Mouse (Mus musculus): ENCODE measurements at regions not wholly inside any gene's neighbourhood (a gene's known extent, or its start where the extent isn't known, plus 50 kb on each side); places are given as distances from the start of the nearest gene placed in this dataset.
A peak's percentile ranks its signal among the peaks of the same experiment; 100 is the strongest.

- no peaks in the 10 kb centered on the region for H3K9me3 ChIP-seq (replicated peaks; ENCODE audit: low read length)
- in situ Hi-C loops (cut with MboI; ENCODE audit: low pct_ligation_motif_present, low pct_unique_long_range_greater_than_20kb, low sequenced_read_pairs): no loop called here
- H3K9ac ChIP-seq (ENCODE audit: insufficient read depth, low read depth): no peak overlapping the region
- DNase-seq (ENCODE audit: extremely low read depth): no peak
- no peak overlapping the region for H3K27ac ChIP-seq (ENCODE audit: insufficient read depth, low read depth)
- no peaks in the 10 kb centered on the region for H3K36me3 ChIP-seq (replicated peaks in 1 of 2; ENCODE audit: control insufficient read depth in 1 of 2, insufficient read depth in 1 of 2, low read length in 1 of 2)
- no peaks in the 10 kb centered on the region for H3K27me3 ChIP-seq (replicated peaks)
- no peaks in the 10 kb centered on the region for H3K79me2 ChIP-seq (replicated peaks; ENCODE audit: control insufficient read depth, extremely low read depth, insufficient read depth, poor library complexity, severe bottlenecking)
- H3K4me1 ChIP-seq (ENCODE audit: control insufficient read depth in 1 of 2, insufficient read depth in 2 of 2): peaks cover 2 to 12% of the 10 kb centered on the region in 2 experiments; a peak in 2 of 4 replicates
- TF ChIP-seq POLR2AphosphoS2 (IDR thresholded peaks at IDR 0.05; ENCODE audit: low read depth, low read length) (no peak), MAX (IDR thresholded peaks at IDR 0.05; ENCODE audit: low read length) (no peak), POLR2A (IDR thresholded peaks at IDR 0.05; ENCODE audit: low read depth, low read length) (no peak), USF2 (conservative IDR thresholded peaks at IDR 0.05; ENCODE audit: low read depth, low read length) (no peak)
- no peak overlapping the region for H3K4me2 ChIP-seq (ENCODE audit: insufficient read depth, low read depth, poor library complexity, severe bottlenecking)
- dilution Hi-C loops (cut with MboI; ENCODE audit: extremely low pct_ligation_motif_present, extremely low pct_unique_long_range_greater_than_20kb, low sequenced_read_pairs): no loop called here
- H3K4me3 ChIP-seq (replicated peaks in 1 of 3; ENCODE audit: low read depth in 2 of 3, low read length in 2 of 3, poor library complexity in 1 of 3): no peak overlapping the region
Observed at GRCm38 (mm10) chr7:90040581-90041340, 60.0 kb upstream of the Eed start.

DNA sequence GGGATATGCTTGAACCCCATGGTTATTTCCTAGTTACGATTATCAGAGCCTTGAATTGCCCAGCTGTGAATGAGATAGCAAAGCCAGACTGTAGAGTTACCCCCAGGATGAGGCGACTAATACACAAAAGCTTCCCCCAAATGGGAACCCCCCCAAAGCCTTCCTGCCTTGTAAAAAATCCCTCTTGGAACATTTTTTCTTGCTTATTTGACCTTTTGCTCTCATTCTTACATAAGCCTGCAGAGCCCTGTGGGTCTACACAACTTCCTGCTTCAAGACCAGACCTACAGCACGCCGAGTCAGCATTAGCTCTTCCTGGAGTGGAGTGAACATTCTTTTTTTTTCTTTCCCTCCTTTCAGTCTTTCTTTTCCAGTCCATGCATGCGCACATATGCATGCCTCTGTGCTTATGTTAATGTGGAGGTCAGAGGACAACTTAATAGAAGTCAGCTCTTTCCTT lies 60.8 kb upstream of the Eed start:
- H3K9ac ChIP-seq (ENCODE audit: insufficient read depth, low read depth): no peak overlapping the region
- no peak overlapping the region for H3K4me3 ChIP-seq (replicated peaks in 1 of 3; ENCODE audit: low read depth in 2 of 3, low read length in 2 of 3, poor library complexity in 1 of 3)
- DNase-seq (ENCODE audit: extremely low read depth): no peak
- no peaks in the 10 kb centered on the region for H3K9me3 ChIP-seq (replicated peaks; ENCODE audit: low read length)
- dilution Hi-C loops (cut with MboI; ENCODE audit: extremely low pct_ligation_motif_present, extremely low pct_unique_long_range_greater_than_20kb, low sequenced_read_pairs) (no loop called here), in situ Hi-C loops (cut with MboI; ENCODE audit: low pct_ligation_motif_present, low pct_unique_long_range_greater_than_20kb, low sequenced_read_pairs) (no loop called here)
- H3K79me2 ChIP-seq (replicated peaks; ENCODE audit: control insufficient read depth, extremely low read depth, insufficient read depth, poor library complexity, severe bottlenecking): no peaks in the 10 kb centered on the region
- H3K27me3 ChIP-seq (replicated peaks): no peaks in the 10 kb centered on the region
- no peaks in the 10 kb centered on the region for H3K36me3 ChIP-seq (replicated peaks in 1 of 2; ENCODE audit: control insufficient read depth in 1 of 2, insufficient read depth in 1 of 2, low read length in 1 of 2)
- no peak for TF ChIP-seq GABPA (IDR thresholded peaks at IDR 0.05; ENCODE audit: insufficient replicate concordance, low read depth, low read length)
- TF ChIP-seq MAFK (IDR thresholded peaks at IDR 0.05; ENCODE audit: insufficient replicate concordance, low read length): peak; percentile 88
- TF ChIP-seq NRF1 (IDR thresholded peaks at IDR 0.05; ENCODE audit: low read depth, low read length): no peak
- H3K4me2 ChIP-seq (ENCODE audit: insufficient read depth, low read depth, poor library complexity, severe bottlenecking): no peak overlapping the region
- peaks cover 2 to 12% of the 10 kb centered on the region in 2 experiments; a peak in 2 of 4 replicates for H3K4me1 ChIP-seq (ENCODE audit: control insufficient read depth in 1 of 2, insufficient read depth in 2 of 2)
- no peak overlapping the region for H3K27ac ChIP-seq (ENCODE audit: insufficient read depth, low read depth)

DNA sequence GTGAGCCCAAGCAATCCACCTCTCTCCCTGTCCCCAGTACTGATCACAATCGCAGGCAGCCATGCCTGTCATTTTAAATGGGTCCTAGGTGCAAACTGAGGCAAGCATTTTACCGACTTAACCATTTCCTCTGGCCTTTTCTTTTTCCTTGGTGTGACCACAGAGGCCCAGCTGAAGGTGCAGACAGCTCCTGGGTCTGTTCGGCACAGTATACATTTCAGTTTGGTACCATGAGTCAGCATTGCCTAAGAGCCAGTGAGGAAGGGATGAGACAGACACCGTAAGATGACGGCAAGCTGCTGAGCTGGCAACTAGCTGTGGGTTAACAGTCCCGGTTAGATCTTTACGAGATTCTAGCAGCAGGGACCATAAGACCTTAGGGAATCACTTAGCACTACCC lies 61.6 kb upstream of the Eed start:
- Histone ChIP-seq H3K36me3 (replicated peaks in 1 of 2; ENCODE audit: control insufficient read depth in 1 of 2, insufficient read depth in 1 of 2, low read length in 1 of 2) (no peaks in the 10 kb centered on the region), H3K27me3 (replicated peaks) (no peaks in the 10 kb centered on the region), H3K79me2 (replicated peaks; ENCODE audit: control insufficient read depth, extremely low read depth, insufficient read depth, poor library complexity, severe bottlenecking) (no peaks in the 10 kb centered on the region), H3K4me3 (replicated peaks in 1 of 3; ENCODE audit: low read depth in 2 of 3, low read length in 2 of 3, poor library complexity in 1 of 3) (no peak overlapping the region), H3K9ac (ENCODE audit: insufficient read depth, low read depth) (no peak overlapping the region), H3K4me2 (ENCODE audit: insufficient read depth, low read depth, poor library complexity, severe bottlenecking) (no peak overlapping the region), H3K27ac (ENCODE audit: insufficient read depth, low read depth) (no peak overlapping the region), H3K9me3 (replicated peaks; ENCODE audit: low read length) (no peaks in the 10 kb centered on the region), H3K4me1 (ENCODE audit: control insufficient read depth in 1 of 2, insufficient read depth in 2 of 2) (peaks cover 2 to 15% of the 10 kb centered on the region in 2 experiments; a peak in 2 of 4 replicates)
- dilution Hi-C loops (cut with MboI; ENCODE audit: extremely low pct_ligation_motif_present, extremely low pct_unique_long_range_greater_than_20kb, low sequenced_read_pairs) (no loop called here), in situ Hi-C loops (cut with MboI; ENCODE audit: low pct_ligation_motif_present, low pct_unique_long_range_greater_than_20kb, low sequenced_read_pairs) (no loop called here)
- TF ChIP-seq E2F4 (IDR thresholded peaks at IDR 0.05; ENCODE audit: insufficient replicate concordance, low read depth, low read length) (no peak), BHLHE40 (IDR thresholded peaks at IDR 0.05; ENCODE audit: low read depth, low read length) (no peak), JUND (conservative IDR thresholded peaks at IDR 0.05; ENCODE audit: low read depth, low read length) (no peak), HCFC1 (IDR thresholded peaks at IDR 0.05; ENCODE audit: low read depth, low read length) (no peak), KAT2A (IDR thresholded peaks at IDR 0.05; ENCODE audit: insufficient replicate concordance, low read length) (no peak)
- DNase-seq (ENCODE audit: extremely low read depth): no peak

Data from CH12.LX (cell line).